ENCODE assay signal across 8 mouse cellular contexts in the genomic region with DNA sequence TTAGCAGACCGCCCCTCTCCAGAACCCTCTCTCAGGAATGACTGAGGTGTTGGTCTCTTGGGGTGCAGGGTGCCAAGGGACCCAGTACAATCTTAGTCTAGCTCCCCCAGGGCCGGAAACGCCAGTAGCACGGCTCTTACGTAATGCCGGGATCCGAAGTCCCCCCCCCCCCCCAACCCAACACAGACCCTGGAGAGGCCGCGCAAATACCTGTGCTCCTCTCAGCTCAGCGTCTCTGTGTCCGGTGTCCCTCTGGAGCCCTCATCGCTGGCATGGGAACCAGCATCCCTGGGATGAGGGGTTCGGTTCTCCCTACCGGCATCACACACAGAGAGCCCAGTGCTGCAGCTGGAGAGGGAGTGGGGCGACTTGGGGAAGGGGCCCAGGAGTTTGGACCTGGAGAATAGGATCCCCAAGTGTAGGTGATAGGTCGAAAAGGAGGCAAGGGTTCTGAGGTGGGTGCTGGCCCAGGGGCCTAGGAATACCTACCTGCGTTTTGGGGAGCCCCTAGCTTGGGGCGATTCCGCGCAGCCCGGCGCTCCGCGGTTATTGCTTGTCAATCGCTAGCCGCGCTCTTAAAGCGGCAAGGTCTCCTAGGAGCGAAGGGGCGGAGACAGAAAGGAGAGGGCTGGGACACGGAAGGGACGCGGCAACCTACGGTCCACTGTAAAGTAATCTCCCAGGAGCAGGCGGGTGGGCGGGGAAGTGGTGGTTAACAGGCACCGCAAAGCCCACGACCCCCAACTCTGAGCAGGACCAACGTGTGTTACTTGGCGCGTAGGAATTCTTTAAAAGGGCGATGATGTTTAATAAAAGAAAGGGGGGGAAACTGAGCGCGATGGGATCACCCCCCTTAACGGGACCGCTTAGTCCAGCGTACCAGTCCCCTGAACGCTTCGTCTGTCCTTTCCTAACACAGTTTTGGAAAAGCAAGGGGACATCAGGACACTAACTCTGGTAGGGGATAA. TPM values are rescaled to one million over a fixed set of nuclear protein-coding genes. Genes with fewer than 3 reads are reported as not detected.
DNase-seq lines count a peak whose midpoint lies in the region; ATAC-seq and TF ChIP-seq lines count a peak whose summit lies in the region.

Gene Mpp2, minus strand, starts transcription at position 585 of the 968 bp plus-strand sequence.

- H3K27ac ChIP-seq in forebrain, embryonic 14.5 days (ENCODE audit: low read depth, low read length), result peak within 1 kb of the TSS; percentile 96
- peak within 1 kb of the TSS; percentile 97 for H3K27ac ChIP-seq in olfactory bulb, adult 2 months (ENCODE audit: insufficient read depth, low read depth, low read length)

- H3K36me3 ChIP-seq in forebrain, embryonic 14.5 days (ENCODE audit: control insufficient read depth, insufficient read depth, low read length), result peaks cover 4% of the 10 kb centered on the region; the same call in 1 of the 2 replicates

- peak; percentile 33 for ATAC-seq in Patski
- ATAC-seq in forebrain, embryonic 14.5 days, result peak; percentile 54

- H3K9ac ChIP-seq in forebrain, embryonic 14.5 days (ENCODE audit: low read length), result peak within 1 kb of the TSS; percentile 81

- peaks cover 17% of the 10 kb centered on the region for H3K27me3 ChIP-seq in Patski
- H3K27me3 ChIP-seq in forebrain, embryonic 14.5 days (replicated peaks; ENCODE audit: control insufficient read depth, insufficient read depth, low read length), result no peaks in the 10 kb centered on the region

- CTCF ChIA-PET in Patski (lab: Charles Lee), result no interaction called here

- POLR2A ChIA-PET in Patski (lab: Charles Lee), result interaction anchor here (0.6 kb wide), 1 partner anchor 11 kb away, joined by 3 read pairs; no protein-coding TSS in a partner anchor

- H3K4me3 ChIP-seq in forebrain, embryonic 14.5 days (ENCODE audit: low read depth, low read length), result peak within 1 kb of the TSS; percentile 73
- H3K4me3 ChIP-seq in lung, adult 2 months (replicated peaks; ENCODE audit: extremely low read depth, low read depth, low read length), result peak within 1 kb of the TSS; percentile 85
- peak within 1 kb of the TSS; percentile 74 for H3K4me3 ChIP-seq in olfactory bulb, adult 2 months (ENCODE audit: insufficient read depth, low read depth, low read length)

- no peaks in the 10 kb centered on the region for H3K9me3 ChIP-seq in forebrain, embryonic 14.5 days (replicated peaks; ENCODE audit: control insufficient read depth, low read length)

- in situ Hi-C loops in Patski (cut with MboI; ENCODE audit: low pct_unique_long_range_greater_than_20kb), result no loop called here

- peaks cover 12% of the 10 kb centered on the region for H3K4me1 ChIP-seq in forebrain, embryonic 14.5 days (ENCODE audit: control insufficient read depth, insufficient read depth, low read length)
- peaks cover 8% of the 10 kb centered on the region; the same call in 1 of the 2 replicates for H3K4me1 ChIP-seq in lung, adult 2 months (ENCODE audit: control insufficient read depth, insufficient read depth, low read length)
- H3K4me1 ChIP-seq in olfactory bulb, adult 2 months (ENCODE audit: control insufficient read depth, insufficient read depth, low read length), result peaks cover 28% of the 10 kb centered on the region

- intact Hi-C loops in heart, postnatal 10 days (cut with DNase I), result loop anchor here (2.0 kb wide), 1 partner anchor 27 kb away; no protein-coding TSS in a partner anchor

- under 1% methylated on average over 49 of the region's 49 CpGs for WGBS in forebrain, embryonic 14.5 days
- under 1% methylated on average over 49 of the region's 49 CpGs for WGBS in lung, adult 2 months
- under 1% methylated on average over 49 of the region's 49 CpGs for WGBS in olfactory bulb, adult 2 months

- TF ChIP-seq POLR2A in lung, adult 2 months (IDR thresholded peaks at IDR 0.05; ENCODE audit: borderline replicate concordance, extremely low read depth, low read depth, low read length), result peak; percentile 56; the same call in 1 of the 2 replicates
- TF ChIP-seq POLR2A in olfactory bulb, adult 2 months (IDR thresholded peaks at IDR 0.05; ENCODE audit: insufficient read depth, low read depth, low read length), result 0 out of 2 replicates have a peak, but pooled peaks have one; percentile 38

- TF ChIP-seq CTCF in Patski (IDR thresholded peaks at IDR 0.05), result no peak
- no peak for TF ChIP-seq CTCF in lung, adult 2 months (IDR thresholded peaks at IDR 0.05; ENCODE audit: insufficient read depth, low read length)
- no peak for TF ChIP-seq CTCF in olfactory bulb, adult 2 months (IDR thresholded peaks at IDR 0.05; ENCODE audit: insufficient read depth, low read depth, low read length)

- no peak for DNase-seq in Patski (ENCODE audit: low read depth, low spot score)
- DNase-seq in cerebellum, adult 11-12 months, result peak; percentile 72
- peak; percentile 92 for DNase-seq in forebrain, embryonic 14.5 days (ENCODE audit: low spot score)
- peak; percentile 71 to 72 for DNase-seq in heart, postnatal 10 days
- DNase-seq in kidney, postnatal 4 days, result peak; percentile 78 to 84
- DNase-seq in lung, adult 2 months, result peak; percentile 60
- peak; percentile 62 to 75 for DNase-seq in urinary bladder, postnatal 36 days (ENCODE audit: low spot score in 2 of 2)

- H3K4me2 ChIP-seq in forebrain, embryonic 14.5 days (ENCODE audit: low read length), result peak within 1 kb of the TSS; percentile 87

RNA-seq across cellular contexts. Expression of gene Mpp2, which starts in this region (rescaled TPM):
- polyA plus RNA-seq in Patski (2021), result 16.9 TPM
- 15.3 and 16.8 TPM in 2 replicates for polyA plus RNA-seq in forebrain, embryonic 14.5 days (2014; fragmentation: Nextera tagmentation; extraction: Ambion mirVana)
- 1 to 10 TPM; 4.0 to 4.1 TPM for total RNA-seq in heart, postnatal 10 days (2021)
- polyA plus RNA-seq in lung, adult 2 months (2012; rRNA removed), result 12.8 and 14.4 TPM in 2 replicates
- not detected in 2 replicates for polyA plus RNA-seq in olfactory bulb, adult 2 months (2012; ENCODE audit: insufficient read depth, insufficient read length, low replicate concordance, missing spikeins)
